Mouse (Mus musculus): ENCODE measurements around the gene Ppargc1a.

Gene Ppargc1a

DNA sequence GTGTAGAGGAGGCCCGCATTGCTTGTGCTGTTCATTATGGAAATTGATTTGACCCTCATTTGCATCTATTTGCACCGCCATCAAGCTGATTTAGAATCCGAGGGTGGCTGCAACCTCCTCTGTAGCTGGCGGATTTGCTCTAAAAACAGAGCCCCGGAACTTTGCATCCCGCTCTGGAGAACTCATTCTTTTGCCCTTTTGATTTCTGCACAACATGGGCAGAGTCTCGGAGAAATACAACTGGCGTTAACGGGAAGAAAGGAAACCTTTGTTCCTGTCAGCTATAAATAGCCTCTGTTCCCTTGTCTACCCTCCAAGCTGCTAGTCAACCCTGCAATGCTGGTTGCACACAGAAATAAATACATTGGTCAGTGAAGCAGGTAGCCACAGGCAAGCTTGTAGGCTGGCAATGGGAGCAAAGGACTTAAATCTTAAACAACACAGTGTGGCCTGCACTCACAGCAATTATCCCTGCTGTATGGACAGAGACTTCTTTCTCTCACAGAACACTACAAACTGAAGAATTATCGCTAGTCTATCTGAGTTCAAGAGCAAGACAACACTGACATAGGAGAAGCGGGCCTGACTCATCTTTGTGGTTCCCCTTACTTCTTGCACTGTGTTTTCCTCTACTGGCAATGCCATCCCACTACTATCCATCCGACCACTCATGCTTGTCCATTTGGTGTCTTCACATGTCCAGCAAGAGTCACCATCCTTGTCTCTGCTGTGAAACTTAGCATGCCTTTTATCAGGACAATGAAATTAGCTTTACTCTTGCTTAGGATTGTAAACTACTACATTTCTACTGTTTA lies 155.0 kb downstream of the Ppargc1a start:
- no peak for DNase-seq (ENCODE audit: low spot score)

DNA sequence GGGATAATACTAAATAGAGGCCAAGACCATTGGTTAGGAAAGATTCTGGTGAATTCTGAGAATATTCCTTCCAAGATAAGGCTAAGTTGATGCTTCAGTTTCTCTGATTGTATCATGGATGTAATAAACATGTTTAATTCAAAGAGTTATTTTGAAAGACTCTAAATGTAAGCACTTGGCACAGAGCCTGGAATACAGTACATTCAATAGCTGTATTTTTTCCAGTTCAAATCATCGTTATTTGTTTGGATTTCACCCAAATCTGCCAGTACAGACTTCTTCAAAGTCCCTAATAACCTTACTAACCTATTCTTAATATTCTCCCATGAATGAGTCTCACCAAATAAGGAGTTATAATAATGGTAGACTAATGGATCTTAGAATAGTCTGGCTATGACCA lies 157.5 kb downstream of the Ppargc1a start:
- no peak for DNase-seq (ENCODE audit: low spot score)

DNA sequence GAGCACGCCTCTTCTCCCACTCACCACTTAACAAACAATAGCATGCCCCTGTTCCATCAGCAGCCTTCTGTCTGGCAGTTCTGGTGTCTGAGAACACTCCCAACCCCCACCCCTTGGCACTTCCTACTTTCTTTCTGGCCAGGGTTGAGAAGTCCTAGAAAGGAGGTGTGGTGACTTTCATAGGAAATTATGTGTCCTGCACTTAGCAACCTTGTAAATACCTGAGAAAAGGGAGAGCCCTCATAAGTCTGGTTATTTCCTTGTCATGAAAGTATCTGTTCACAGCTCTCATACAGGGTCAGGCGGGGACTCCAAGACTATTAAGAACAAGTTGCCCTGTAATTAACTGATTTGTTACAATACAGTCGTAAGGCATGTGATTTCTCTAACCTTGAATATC lies 161.1 kb downstream of the Ppargc1a start:
- DNase-seq (ENCODE audit: low spot score): no peak
